In genomic region chr16:17949421-17949877, GRCm38 (mm10) we compare ENCODE assay signal across 14 mouse cellular contexts. TPM values are rescaled to one million over a fixed set of nuclear protein-coding genes. Genes with fewer than 3 reads are reported as not detected.
DNase-seq lines count a peak whose midpoint lies in the region; ATAC-seq and TF ChIP-seq lines count a peak whose summit lies in the region.
"Had no signal": no experiment of that assay in that cellular context is flagged by ENCODE, and none has a peak within 500 bp of the region (broad histone marks: within the 10 kb centered on the region; RNA-seq: fewer than 3 reads in every experiment).

No protein-coding gene starts in this region.

- no peak overlapping the region for H3K4me3 ChIP-seq in stomach, embryonic 15.5 days (replicated peaks)
- H3K4me3 ChIP-seq in stomach, postnatal 0 days (ENCODE audit: low read depth, low read length): no peak overlapping the region
- no peak overlapping the region for H3K4me3 ChIP-seq in embryonic facial prominence, embryonic 10.5 days
- no peak overlapping the region for H3K4me3 ChIP-seq in hindbrain, embryonic 11.5 days (ENCODE audit: low read depth, low read length)
- H3K4me3 ChIP-seq in neural tube, embryonic 13.5 days: no peak overlapping the region
- H3K4me3 ChIP-seq: limb, embryonic 13.5 days had no signal

- DNase-seq in stomach, postnatal 0 days (ENCODE audit: low spot score): no peak
- peak; percentile 32 for DNase-seq in embryonic facial prominence, embryonic 10.5 days (ENCODE audit: low spot score)
- DNase-seq in hindbrain, embryonic 11.5 days (ENCODE audit: low spot score): peak; percentile 66
- no peak for DNase-seq in left cerebral cortex, postnatal 4 days
- no peak for DNase-seq in layer of hippocampus, postnatal 10 days (ENCODE audit: low spot score in 2 of 2)
- DNase-seq in layer of hippocampus, adult 18-20 months (ENCODE audit: low spot score in 2 of 2): no peak
- DNase-seq: adrenal gland, postnatal 14 days; lung, postnatal 14 days; thymus, adult 18-20 months had no signal

- intact Hi-C loops in left cerebral cortex, postnatal 4 days (cut with DNase I): no loop called here

- WGBS in stomach, embryonic 15.5 days: 48% methylated on average over 2 of the region's 2 CpGs
- WGBS in stomach, postnatal 0 days: 51% methylated on average over 2 of the region's 2 CpGs
- 31% methylated on average over 2 of the region's 2 CpGs for WGBS in embryonic facial prominence, embryonic 10.5 days
- WGBS in hindbrain, embryonic 11.5 days: 27% methylated on average over 2 of the region's 2 CpGs
- 32% methylated on average over 2 of the region's 2 CpGs for WGBS in neural tube, embryonic 13.5 days

- H3K9me3 ChIP-seq in stomach, embryonic 15.5 days: no peaks in the 10 kb centered on the region
- H3K9me3 ChIP-seq in stomach, postnatal 0 days (ENCODE audit: control insufficient read depth, low read length): no peaks in the 10 kb centered on the region
- H3K9me3 ChIP-seq in embryonic facial prominence, embryonic 10.5 days: no peaks in the 10 kb centered on the region
- no peaks in the 10 kb centered on the region for H3K9me3 ChIP-seq in hindbrain, embryonic 11.5 days (ENCODE audit: control insufficient read depth, low read length)
- H3K9me3 ChIP-seq in neural tube, embryonic 13.5 days: no peaks in the 10 kb centered on the region
- H3K9me3 ChIP-seq: limb, embryonic 13.5 days had no signal

- no peaks in the 10 kb centered on the region for H3K27me3 ChIP-seq in stomach, embryonic 15.5 days (replicated peaks)
- no peaks in the 10 kb centered on the region for H3K27me3 ChIP-seq in stomach, postnatal 0 days (ENCODE audit: control insufficient read depth, insufficient read depth, low read length)
- no peaks in the 10 kb centered on the region for H3K27me3 ChIP-seq in embryonic facial prominence, embryonic 10.5 days (replicated peaks; ENCODE audit: low read depth, poor library complexity, severe bottlenecking)
- H3K27me3 ChIP-seq in hindbrain, embryonic 11.5 days (ENCODE audit: control insufficient read depth, insufficient read depth, low read length): no peaks in the 10 kb centered on the region
- H3K27me3 ChIP-seq in neural tube, embryonic 13.5 days: no peaks in the 10 kb centered on the region
- H3K27me3 ChIP-seq: limb, embryonic 13.5 days had no signal

- H3K4me1 ChIP-seq in stomach, embryonic 15.5 days: no peaks in the 10 kb centered on the region
- no peaks in the 10 kb centered on the region for H3K4me1 ChIP-seq in stomach, postnatal 0 days (replicated peaks; ENCODE audit: control insufficient read depth, insufficient read depth)
- H3K4me1 ChIP-seq in embryonic facial prominence, embryonic 10.5 days: peaks cover 16% of the 10 kb centered on the region
- no peaks in the 10 kb centered on the region for H3K4me1 ChIP-seq in hindbrain, embryonic 11.5 days (replicated peaks; ENCODE audit: control insufficient read depth, insufficient read depth, low read length)
- H3K4me1 ChIP-seq in neural tube, embryonic 13.5 days (replicated peaks): peaks cover 16% of the 10 kb centered on the region

- TF ChIP-seq CTCF in stomach, postnatal 0 days (IDR thresholded peaks at IDR 0.05; ENCODE audit: low read depth): no peak

- ATAC-seq in stomach, embryonic 15.5 days (ENCODE audit: insufficient read depth, low FRiP score, low read depth): no peak
- ATAC-seq in stomach, postnatal 0 days (ENCODE audit: low FRiP score, low TSS enrichment): no peak
- peak; percentile 93 for ATAC-seq in hindbrain, embryonic 11.5 days (ENCODE audit: low FRiP score)
- peak; percentile 72; the same call in 1 of the 2 replicates for ATAC-seq in neural tube, embryonic 13.5 days (ENCODE audit: low read depth)

- 0 out of 2 replicates have a peak overlapping the region, but pooled peaks have one; percentile 28 for H3K27ac ChIP-seq in stomach, embryonic 15.5 days
- H3K27ac ChIP-seq in stomach, postnatal 0 days (replicated peaks): no peak overlapping the region
- H3K27ac ChIP-seq in embryonic facial prominence, embryonic 10.5 days (replicated peaks): peak overlapping the region; percentile 51
- peak overlapping the region; percentile 64; the same call in 1 of the 2 replicates for H3K27ac ChIP-seq in hindbrain, embryonic 11.5 days (ENCODE audit: low read depth, low read length)
- H3K27ac ChIP-seq in neural tube, embryonic 13.5 days (replicated peaks): 0 out of 2 replicates have a peak overlapping the region, but pooled peaks have one; percentile 23
- H3K27ac ChIP-seq: limb, embryonic 13.5 days had no signal

- no peak overlapping the region for H3K4me2 ChIP-seq in stomach, embryonic 15.5 days
- H3K4me2 ChIP-seq in stomach, postnatal 0 days (replicated peaks; ENCODE audit: low read depth): no peak overlapping the region
- H3K4me2 ChIP-seq in hindbrain, embryonic 11.5 days (replicated peaks; ENCODE audit: low read depth, low read length): no peak overlapping the region
- no peak overlapping the region for H3K4me2 ChIP-seq in neural tube, embryonic 13.5 days
- H3K4me2 ChIP-seq: limb, embryonic 13.5 days had no signal

- TF ChIP-seq EP300 in stomach, postnatal 0 days (optimal IDR thresholded peaks at IDR 0.05): no peak

- H3K9ac ChIP-seq in stomach, embryonic 15.5 days: no peak overlapping the region
- H3K9ac ChIP-seq in stomach, postnatal 0 days (ENCODE audit: low read length): no peak overlapping the region
- no peak overlapping the region for H3K9ac ChIP-seq in hindbrain, embryonic 11.5 days (ENCODE audit: low read depth, low read length)
- no peak overlapping the region for H3K9ac ChIP-seq in neural tube, embryonic 13.5 days
- H3K9ac ChIP-seq: limb, embryonic 13.5 days had no signal

- H3K36me3 ChIP-seq in stomach, embryonic 15.5 days: no peaks in the 10 kb centered on the region
- H3K36me3 ChIP-seq in stomach, postnatal 0 days (ENCODE audit: control insufficient read depth, insufficient read depth, low read length): no peaks in the 10 kb centered on the region
- no peaks in the 10 kb centered on the region for H3K36me3 ChIP-seq in embryonic facial prominence, embryonic 10.5 days (replicated peaks)
- no peaks in the 10 kb centered on the region for H3K36me3 ChIP-seq in hindbrain, embryonic 11.5 days (ENCODE audit: control insufficient read depth, insufficient read depth, low read length)
- no peaks in the 10 kb centered on the region for H3K36me3 ChIP-seq in neural tube, embryonic 13.5 days
- H3K36me3 ChIP-seq: limb, embryonic 13.5 days had no signal

RNA-seq across cellular contexts. Expression of gene Slc25a1, which starts 21.4 kb away (rescaled TPM):
- 124 and 134 TPM in 2 replicates for polyA plus RNA-seq in stomach, embryonic 15.5 days (2015; fragmentation: Nextera tagmentation; extraction: Ambion mirVana)
- 219 and 245 TPM in 2 replicates for polyA plus RNA-seq in stomach, postnatal 0 days (2015; fragmentation: Nextera tagmentation; extraction: Ambion mirVana)
- polyA plus RNA-seq in embryonic facial prominence, embryonic 10.5 days (2016; fragmentation: Nextera tagmentation; extraction: Ambion mirVana): 85.8 and 90.6 TPM in 2 replicates
- 114 and 118 TPM in 2 replicates for polyA plus RNA-seq in hindbrain, embryonic 11.5 days (2014; fragmentation: Nextera tagmentation; extraction: Ambion mirVana)
- 163 and 169 TPM in 2 replicates for polyA plus RNA-seq in neural tube, embryonic 13.5 days (2015; fragmentation: Nextera tagmentation; extraction: Ambion mirVana)
- total RNA-seq in left cerebral cortex, postnatal 4 days (2021): 100 to 1,000 TPM; 107 TPM
- 10 to 100 TPM; 78.3 to 87.2 TPM for total RNA-seq in layer of hippocampus, postnatal 10 days (2021)
- total RNA-seq in layer of hippocampus, adult 18-20 months (2021): 10 to 100 TPM; 42.0 to 45.9 TPM

RNA-seq across cellular contexts. Expression of gene Vpreb2, which starts 30.8 kb away (rescaled TPM):
- 0.27 TPM in 1 of 2 replicates, not detected in the other for polyA plus RNA-seq in stomach, embryonic 15.5 days (2015; fragmentation: Nextera tagmentation; extraction: Ambion mirVana)
- not detected in 2 replicates for polyA plus RNA-seq in stomach, postnatal 0 days (2015; fragmentation: Nextera tagmentation; extraction: Ambion mirVana)
- polyA plus RNA-seq in embryonic facial prominence, embryonic 10.5 days (2016; fragmentation: Nextera tagmentation; extraction: Ambion mirVana): not detected in 2 replicates
- polyA plus RNA-seq in hindbrain, embryonic 11.5 days (2014; fragmentation: Nextera tagmentation; extraction: Ambion mirVana): not detected in 2 replicates
- not detected in 2 replicates for polyA plus RNA-seq in neural tube, embryonic 13.5 days (2015; fragmentation: Nextera tagmentation; extraction: Ambion mirVana)
- total RNA-seq in left cerebral cortex, postnatal 4 days (2021): not detected
- not detected for total RNA-seq in layer of hippocampus, postnatal 10 days (2021)
- total RNA-seq in layer of hippocampus, adult 18-20 months (2021): under 1 TPM in 1 of 2 experiments, not detected in 1; 0.71 TPM
- total RNA-seq: adrenal gland, postnatal 14 days had no signal
- polyA plus RNA-seq: cortical plate, adult 2 months; kidney, embryonic 14.5 days; limb, embryonic 13.5 days had no signal

RNA-seq across cellular contexts. Expression of gene Gsc2, which starts 34.6 kb away (rescaled TPM):
- not detected in 2 replicates for polyA plus RNA-seq in stomach, embryonic 15.5 days (2015; fragmentation: Nextera tagmentation; extraction: Ambion mirVana)
- 0.21 and 0.23 TPM in 2 replicates for polyA plus RNA-seq in stomach, postnatal 0 days (2015; fragmentation: Nextera tagmentation; extraction: Ambion mirVana)
- not detected in 2 replicates for polyA plus RNA-seq in embryonic facial prominence, embryonic 10.5 days (2016; fragmentation: Nextera tagmentation; extraction: Ambion mirVana)
- polyA plus RNA-seq in hindbrain, embryonic 11.5 days (2014; fragmentation: Nextera tagmentation; extraction: Ambion mirVana): 0.17 TPM in 1 of 2 replicates, not detected in the other
- polyA plus RNA-seq in neural tube, embryonic 13.5 days (2015; fragmentation: Nextera tagmentation; extraction: Ambion mirVana): not detected in 2 replicates
- not detected for total RNA-seq in left cerebral cortex, postnatal 4 days (2021)
- not detected for total RNA-seq in layer of hippocampus, postnatal 10 days (2021)
- not detected for total RNA-seq in layer of hippocampus, adult 18-20 months (2021)
- total RNA-seq: adrenal gland, postnatal 14 days had no signal
- polyA plus RNA-seq: cortical plate, adult 2 months; kidney, embryonic 14.5 days had no signal

RNA-seq across cellular contexts. Expression of gene Ess2, which starts 38.3 kb away (rescaled TPM):
- 31.7 and 35.5 TPM in 2 replicates for polyA plus RNA-seq in stomach, embryonic 15.5 days (2015; fragmentation: Nextera tagmentation; extraction: Ambion mirVana)
- 15.6 and 17.0 TPM in 2 replicates for polyA plus RNA-seq in stomach, postnatal 0 days (2015; fragmentation: Nextera tagmentation; extraction: Ambion mirVana)
- polyA plus RNA-seq in embryonic facial prominence, embryonic 10.5 days (2016; fragmentation: Nextera tagmentation; extraction: Ambion mirVana): 57.4 and 60.6 TPM in 2 replicates
- polyA plus RNA-seq in hindbrain, embryonic 11.5 days (2014; fragmentation: Nextera tagmentation; extraction: Ambion mirVana): 38.3 and 40.5 TPM in 2 replicates
- 43.9 and 48.2 TPM in 2 replicates for polyA plus RNA-seq in neural tube, embryonic 13.5 days (2015; fragmentation: Nextera tagmentation; extraction: Ambion mirVana)
- 10 to 100 TPM; 40.7 to 45.1 TPM for total RNA-seq in left cerebral cortex, postnatal 4 days (2021)
- total RNA-seq in layer of hippocampus, postnatal 10 days (2021): 10 to 100 TPM; 31.7 to 33.5 TPM
- 10 to 100 TPM; 27.6 to 28.6 TPM for total RNA-seq in layer of hippocampus, adult 18-20 months (2021)

RNA-seq across cellular contexts. Expression of gene Tssk2, which starts 51.0 kb away (rescaled TPM):
- 0.09 TPM in 1 of 2 replicates, not detected in the other for polyA plus RNA-seq in stomach, embryonic 15.5 days (2015; fragmentation: Nextera tagmentation; extraction: Ambion mirVana)
- polyA plus RNA-seq in stomach, postnatal 0 days (2015; fragmentation: Nextera tagmentation; extraction: Ambion mirVana): 0.07 TPM in 1 of 2 replicates, not detected in the other
- polyA plus RNA-seq in embryonic facial prominence, embryonic 10.5 days (2016; fragmentation: Nextera tagmentation; extraction: Ambion mirVana): 0.14 TPM in 1 of 2 replicates, not detected in the other
- polyA plus RNA-seq in hindbrain, embryonic 11.5 days (2014; fragmentation: Nextera tagmentation; extraction: Ambion mirVana): not detected in 2 replicates
- polyA plus RNA-seq in neural tube, embryonic 13.5 days (2015; fragmentation: Nextera tagmentation; extraction: Ambion mirVana): not detected in 2 replicates
- total RNA-seq in left cerebral cortex, postnatal 4 days (2021): not detected
- not detected for total RNA-seq in layer of hippocampus, postnatal 10 days (2021)
- not detected for total RNA-seq in layer of hippocampus, adult 18-20 months (2021)
- total RNA-seq: adrenal gland, postnatal 14 days had no signal
- polyA plus RNA-seq: cortical plate, adult 2 months; kidney, embryonic 14.5 days; limb, embryonic 13.5 days had no signal

Comparison
In these comparisons a context has a peak if more than half of its experiments do, and no peak if none do; other contexts are left out.
1. ATAC-seq: peak in hindbrain, embryonic 11.5 days (single experiment) and neural tube, embryonic 13.5 days (single experiment); none in stomach, embryonic 15.5 days (single experiment) and stomach, postnatal 0 days (single experiment).
2. DNase-seq: peak in embryonic facial prominence, embryonic 10.5 days (single experiment) and hindbrain, embryonic 11.5 days (single experiment); none in stomach, postnatal 0 days (single experiment), left cerebral cortex, postnatal 4 days (single experiment), layer of hippocampus, postnatal 10 days (0 of 2) and layer of hippocampus, adult 18-20 months (0 of 2).